Mouse (Mus musculus) activated CD4-positive, CD25-positive, alpha-beta regulatory T cell, adult 9 weeks (primary cell): ENCODE results near the gene Vmn1r207-ps. TPM values are rescaled to one million over a fixed set of nuclear protein-coding genes. Genes with fewer than 3 reads are reported as not detected.

Experiments
- polyA plus RNA-seq: library from polyadenylated mRNA; unstranded; fragments of 100-300 nt; shearing (Covaris generic); gene quantifications from one replicate; pipeline ENCODE4 v1.2.1, GENCODE M21; 2017

Vmn1r207-ps gene
- polyA plus RNA-seq, result not detected

DNA sequence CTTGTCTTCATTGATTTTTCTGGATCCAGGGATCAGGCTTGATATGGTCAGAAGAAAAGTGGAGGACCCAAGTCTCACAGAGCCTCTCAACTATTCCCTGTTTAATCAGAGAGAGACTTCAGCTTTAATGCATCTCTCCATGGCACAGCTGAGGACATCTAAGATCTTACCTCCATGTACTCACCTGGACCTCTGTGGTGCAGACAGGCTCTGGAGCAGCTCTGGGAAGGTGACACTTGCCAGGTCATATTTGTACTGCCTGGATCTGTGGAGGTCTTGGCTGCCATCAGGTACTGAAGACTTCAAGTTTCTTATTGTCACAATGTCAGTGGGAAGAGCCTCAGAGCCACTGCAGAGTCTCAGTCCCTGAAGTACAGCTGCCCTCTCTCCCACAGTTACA is at the start of gene Vmn1r207-ps:
Gene Vmn1r207-ps (minus strand): TSS at position 101 of the 400 bp plus-strand sequence.

DNA sequence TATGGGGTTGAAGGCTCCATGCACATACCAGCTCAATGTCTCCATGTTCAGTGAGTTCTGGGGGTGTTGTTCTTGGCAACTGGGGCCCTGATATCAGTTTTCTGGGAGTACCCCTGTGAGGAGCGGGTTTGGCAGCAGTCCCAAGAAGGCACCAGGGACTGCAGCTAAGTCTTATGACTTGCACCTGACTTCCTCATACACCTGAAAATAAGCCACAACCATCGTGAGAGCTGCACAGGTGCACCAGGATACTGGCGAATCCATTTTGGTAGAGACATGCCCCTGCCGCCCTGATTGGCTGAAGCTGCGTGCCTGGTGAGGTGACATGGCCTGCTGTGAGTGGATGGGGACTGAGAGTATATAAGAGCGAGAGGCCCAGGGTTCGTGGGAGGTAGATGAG is 47.9 kb upstream of the Vmn1r207-ps start, which contains the start of gene Vmn1r208:
Gene Vmn1r208 (minus strand): TSS at position 101 of the 400 bp plus-strand sequence.

Other genes starting within 250 kb of the Vmn1r207-ps start
- 0.06 TPM for gene Vmn1r202, start 224.2 kb downstream of the Vmn1r207-ps start, polyA plus RNA-seq
- gene Vmn1r203, start 211.5 kb downstream of the Vmn1r207-ps start, polyA plus RNA-seq, result 0.15 TPM
- not detected for gene Vmn1r204, start 176.4 kb downstream of the Vmn1r207-ps start, polyA plus RNA-seq
- not detected for gene Vmn1r205, start 136.6 kb downstream of the Vmn1r207-ps start, polyA plus RNA-seq
- not detected for gene Vmn1r206, start 105.4 kb downstream of the Vmn1r207-ps start, polyA plus RNA-seq
- 0.11 TPM for gene Vmn1r208, start 47.8 kb upstream of the Vmn1r207-ps start, polyA plus RNA-seq
- not detected for gene Vmn1r209, start 80.1 kb upstream of the Vmn1r207-ps start, polyA plus RNA-seq
- not detected for gene Vmn1r210, start 101.7 kb upstream of the Vmn1r207-ps start, polyA plus RNA-seq
- gene Vmn1r211, start 127.9 kb upstream of the Vmn1r207-ps start, polyA plus RNA-seq, result not detected
- not detected for gene Vmn1r212, start 154.6 kb upstream of the Vmn1r207-ps start, polyA plus RNA-seq